Mouse (Mus musculus): ENCODE results near the gene Prkag1.

DNA sequence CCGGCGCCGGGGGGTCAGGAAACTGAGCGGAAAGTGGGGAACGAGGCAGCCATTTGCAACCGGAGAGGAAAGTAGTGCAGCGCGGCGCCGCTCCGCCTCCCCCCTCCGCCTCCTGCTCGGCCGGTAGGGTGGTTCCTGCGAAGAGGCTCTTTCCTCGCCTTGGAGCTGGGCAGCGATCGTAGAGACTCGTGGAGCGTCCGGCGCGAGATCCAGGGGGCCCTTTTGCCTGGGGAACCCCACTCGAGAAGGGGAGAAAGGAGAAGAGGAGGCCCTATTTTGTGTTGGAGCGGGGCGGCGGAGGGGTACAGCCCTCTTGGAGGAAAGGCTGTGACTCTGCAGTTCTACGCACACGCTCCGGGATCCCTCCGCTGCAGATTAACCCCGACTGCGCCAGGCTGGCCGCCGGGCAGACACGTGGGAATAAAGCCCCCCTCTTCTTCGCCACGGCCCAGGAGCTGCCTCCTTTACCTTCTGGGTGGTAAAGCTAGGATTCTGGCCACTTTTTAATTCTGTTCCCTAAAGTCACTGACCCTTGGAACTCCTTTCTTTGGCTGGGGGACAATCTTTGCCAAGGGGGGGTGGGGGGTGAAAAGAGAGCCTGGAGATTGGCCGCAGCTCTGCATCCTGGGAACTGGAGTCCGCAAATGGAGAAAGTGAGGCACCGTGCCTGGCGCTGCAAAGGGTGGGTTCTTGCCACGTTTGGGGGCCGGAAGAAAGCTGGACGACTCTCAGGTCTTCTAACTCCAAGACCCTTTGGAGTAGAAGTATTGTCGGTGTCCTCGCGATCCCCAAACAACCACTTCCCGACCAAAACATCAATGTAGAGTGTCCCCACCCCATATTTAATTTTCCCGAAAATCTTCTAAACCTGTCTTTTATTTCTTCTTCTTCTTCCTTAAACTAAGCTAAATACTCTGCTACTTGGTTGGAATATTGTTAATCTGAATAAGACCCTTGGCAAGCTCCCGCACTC, 40.9 kb upstream of the Prkag1 start:
- TF ChIP-seq CTCF (IDR thresholded peaks at IDR 0.05; ENCODE audit: low read depth) (no peak; the same call in 1 of the 2 replicates), EP300 (optimal IDR thresholded peaks at IDR 0.05) (no peak)

Data from stomach, postnatal 0 days (tissue).